Mouse (Mus musculus): ENCODE measurements around the gene Tstd3.
"Not testable (repeated sequence)": the region's sequence is repeated elsewhere in the genome, so short reads cannot be mapped to it uniquely, and the experiment has no call there.

The Tstd3 gene

DNA sequence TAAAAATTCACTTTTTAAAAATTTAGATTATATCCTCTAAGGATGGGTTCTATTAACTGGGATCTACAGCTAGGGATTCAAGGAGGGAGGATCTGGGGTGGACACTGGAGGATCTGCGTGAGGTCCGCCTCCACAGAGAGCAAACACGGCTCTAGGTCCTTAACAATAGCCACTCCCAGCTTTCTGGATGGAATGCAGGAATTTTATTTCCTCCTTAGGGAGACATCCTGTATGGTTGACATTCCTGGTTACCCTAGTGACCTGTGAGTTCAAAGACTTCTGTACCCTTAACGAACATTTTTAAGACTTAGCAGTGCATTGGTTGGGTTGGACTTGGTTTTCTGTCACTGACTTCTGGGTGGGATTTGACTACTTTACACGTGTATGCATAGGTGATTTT is 21.3 kb downstream of the Tstd3 start:
- no peak for DNase-seq (ENCODE audit: low spot score)

DNA sequence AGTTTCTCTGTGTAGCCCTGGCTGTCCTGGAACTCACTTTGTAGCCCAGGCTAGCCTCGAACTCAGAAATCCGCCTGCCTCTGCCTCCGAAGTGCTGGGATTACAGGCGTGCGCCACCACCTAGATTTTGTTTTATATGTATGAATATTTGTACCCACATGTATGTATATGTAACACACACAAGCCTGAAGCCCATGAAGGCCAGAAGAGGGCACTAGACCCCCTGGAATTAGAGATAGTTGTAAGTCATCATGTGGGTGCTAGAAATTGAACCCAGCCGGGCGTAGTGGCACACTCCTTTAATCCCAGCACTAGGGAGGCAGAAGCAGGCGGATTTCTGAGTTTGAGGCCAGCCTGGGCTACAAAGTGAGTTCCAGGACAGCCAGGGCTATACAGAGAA is 22.9 kb downstream of the Tstd3 start:
- DNase-seq (ENCODE audit: low spot score) = not testable (repeated sequence)

- no peak for DNase-seq (ENCODE audit: low spot score)
Measured at GRCm38 (mm10) chr4:21739169-21739568, 27.8 kb downstream of the Tstd3 start.

DNA sequence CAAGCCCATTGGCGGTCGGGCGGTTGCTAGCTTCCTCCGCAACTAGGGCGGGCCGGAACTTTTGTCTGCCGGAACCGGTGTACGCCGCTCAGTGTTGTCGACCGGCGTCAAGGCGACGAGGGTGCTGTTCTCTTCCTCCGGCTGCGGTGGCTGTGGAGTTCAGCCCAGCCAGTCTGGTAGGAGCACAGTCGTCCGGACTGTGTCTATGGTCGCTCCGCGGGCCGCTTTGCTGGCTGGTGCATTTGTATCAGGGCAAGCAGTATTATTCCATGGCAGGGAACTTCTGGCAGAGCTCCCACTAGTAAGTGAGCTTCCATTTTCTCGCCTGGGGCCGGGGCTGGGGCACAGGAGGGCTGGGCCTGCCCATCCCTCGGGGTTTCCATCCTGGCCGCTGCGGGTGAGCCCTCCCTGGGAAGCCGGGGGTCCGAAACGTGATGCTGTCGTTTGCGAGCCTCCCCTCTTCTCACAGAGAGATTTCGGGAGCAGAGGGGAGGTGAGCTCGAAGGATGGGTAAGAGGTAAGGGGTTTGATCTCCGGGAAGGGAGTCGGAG is 39.3 kb downstream of the Tstd3 start, which contains the start of gene Ccnc:
Gene Ccnc, plus strand, starts transcription at position 87 of the 551 bp plus-strand sequence.
- peak; percentile 90 for DNase-seq (ENCODE audit: low spot score)

GRCm38 (mm10) chr4:21726912-21727614 is 39.9 kb downstream of the Tstd3 start:
- peak; percentile 8 for DNase-seq (ENCODE audit: low spot score)

DNA sequence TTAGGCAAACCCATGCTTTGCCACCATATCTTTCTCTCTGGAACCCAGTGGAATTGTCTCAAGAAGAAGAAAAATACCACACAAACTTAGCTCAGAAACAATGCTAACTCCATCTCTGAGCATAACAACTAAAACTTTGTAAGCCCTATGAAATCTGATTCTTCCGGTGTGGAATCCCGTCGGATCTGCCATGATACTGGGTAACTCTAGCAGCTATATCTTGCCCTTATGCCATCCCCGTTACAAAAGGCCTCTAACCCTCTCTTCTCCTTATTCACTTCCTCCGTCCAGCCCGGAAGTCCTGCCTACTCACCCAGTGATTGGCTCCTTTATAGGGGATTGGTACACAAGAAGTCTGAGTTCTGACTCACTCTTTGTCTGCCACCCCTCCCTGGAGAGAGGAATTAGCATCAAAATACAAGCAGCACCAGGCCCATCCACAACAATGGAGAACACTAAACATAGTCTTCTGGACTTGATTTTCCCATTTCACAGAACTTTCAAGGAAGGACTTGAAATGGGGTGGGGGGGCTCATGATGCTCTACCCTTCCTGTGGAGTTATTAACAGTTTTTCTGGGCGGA is 44.2 kb downstream of the Tstd3 start:
- no peak for DNase-seq (ENCODE audit: low spot score)

- DNase-seq (ENCODE audit: low spot score) = peak; percentile 73
Measured at GRCm38 (mm10) chr4:21712147-21712546, 54.9 kb downstream of the Tstd3 start.
